Mouse (Mus musculus) monocyte, adult 2 months (primary cell): Measurements from ENCODE around the gene Zfp281.

Experiments
- DNase-seq, 2 experiments: peaks; one replicate each; pipeline ENCODE4 v3.0.0; 2022; ENCODE audit warnings: low spot score in 2 of 2, low read depth in 1 of 2

Zfp281 gene

GRCm38 (mm10) chr1:136656619-136657018, 31.9 kb downstream of the Zfp281 start:
- DNase-seq = no peak

- no peak for DNase-seq
Measured at GRCm38 (mm10) chr1:136658456-136659227, 33.9 kb downstream of the Zfp281 start.

GRCm38 (mm10) chr1:136659337-136659736, 34.6 kb downstream of the Zfp281 start:
- no peak for DNase-seq

GRCm38 (mm10) chr1:136659917-136660316, 35.2 kb downstream of the Zfp281 start:
- DNase-seq = no peak

- no peak for DNase-seq
Measured at GRCm38 (mm10) chr1:136661511-136661910, 36.8 kb downstream of the Zfp281 start.

GRCm38 (mm10) chr1:136661939-136662563, 37.4 kb downstream of the Zfp281 start:
- DNase-seq = no peak

- no peak for DNase-seq
Measured at GRCm38 (mm10) chr1:136664921-136665582, 40.4 kb downstream of the Zfp281 start.

- no peak for DNase-seq
Measured at GRCm38 (mm10) chr1:136666513-136666912, 41.8 kb downstream of the Zfp281 start.

- DNase-seq = no peak
Measured at GRCm38 (mm10) chr1:136669926-136670325, 45.2 kb downstream of the Zfp281 start.

GRCm38 (mm10) chr1:136670421-136670820, 45.7 kb downstream of the Zfp281 start:
- DNase-seq = no peak

GRCm38 (mm10) chr1:136671767-136672434, 47.2 kb downstream of the Zfp281 start:
- DNase-seq = no peak

GRCm38 (mm10) chr1:136672564-136672963, 47.9 kb downstream of the Zfp281 start:
- no peak for DNase-seq

- DNase-seq = no peak
Measured at GRCm38 (mm10) chr1:136673293-136673692, 48.6 kb downstream of the Zfp281 start.

GRCm38 (mm10) chr1:136674548-136675455, 50.1 kb downstream of the Zfp281 start:
- no peak for DNase-seq

- no peak for DNase-seq
Measured at GRCm38 (mm10) chr1:136675736-136676444, 51.2 kb downstream of the Zfp281 start.

GRCm38 (mm10) chr1:136676445-136676755, 51.7 kb downstream of the Zfp281 start:
- no peak for DNase-seq

- no peak for DNase-seq
Measured at GRCm38 (mm10) chr1:136677847-136678325, 53.2 kb downstream of the Zfp281 start.

- no peak for DNase-seq
Measured at GRCm38 (mm10) chr1:136678836-136679235, 54.1 kb downstream of the Zfp281 start.
